Mouse (Mus musculus) olfactory bulb, adult 2 months (tissue): ENCODE measurements at regions not wholly inside any gene's neighbourhood (a gene's known extent, or its start where the extent isn't known, plus 50 kb on each side); places are given as distances from the start of the nearest gene placed in this dataset.

Experiments used
- H3K27ac ChIP-seq: fragments of 200-500 bp; 2 replicates; pipeline ENCODE4 v1.5.1; 2012; ENCODE audit warnings: low read depth, low read length; ENCODE audit not compliant: insufficient read depth
- H3K4me1 ChIP-seq: fragments of 200-500 bp; 2 replicates; pipeline ENCODE4 v1.6.1; 2012; ENCODE audit warnings: low read length; ENCODE audit not compliant: control insufficient read depth, insufficient read depth
- H3K4me3 ChIP-seq: fragments of 200-500 bp; 2 replicates; pipeline ENCODE4 v1.5.1; 2012; ENCODE audit warnings: mild to moderate bottlenecking, low read depth, low read length, moderate library complexity; ENCODE audit not compliant: insufficient read depth
- CTCF ChIP-seq: fragments of 200-500 bp; IDR thresholded peaks from 2 replicates; pipeline ENCODE4 v1.5.1; 2012; ENCODE audit warnings: low read depth, mild to moderate bottlenecking, low read length, moderate library complexity; ENCODE audit not compliant: insufficient read depth
- POLR2A ChIP-seq: fragments of 200-500 bp; IDR thresholded peaks from 2 replicates; pipeline ENCODE4 v1.6.1; 2012; ENCODE audit warnings: mild to moderate bottlenecking, low read depth, low read length, moderate library complexity; ENCODE audit not compliant: insufficient read depth
- WGBS: fragments of 180-500 bp; shearing (Covaris S2); methylation state at CpG from one replicate; pipeline ENCODE4 v1.1.7; 2018; 5-methylcytosine and 5-hydroxymethylcytosine counted together

DNA sequence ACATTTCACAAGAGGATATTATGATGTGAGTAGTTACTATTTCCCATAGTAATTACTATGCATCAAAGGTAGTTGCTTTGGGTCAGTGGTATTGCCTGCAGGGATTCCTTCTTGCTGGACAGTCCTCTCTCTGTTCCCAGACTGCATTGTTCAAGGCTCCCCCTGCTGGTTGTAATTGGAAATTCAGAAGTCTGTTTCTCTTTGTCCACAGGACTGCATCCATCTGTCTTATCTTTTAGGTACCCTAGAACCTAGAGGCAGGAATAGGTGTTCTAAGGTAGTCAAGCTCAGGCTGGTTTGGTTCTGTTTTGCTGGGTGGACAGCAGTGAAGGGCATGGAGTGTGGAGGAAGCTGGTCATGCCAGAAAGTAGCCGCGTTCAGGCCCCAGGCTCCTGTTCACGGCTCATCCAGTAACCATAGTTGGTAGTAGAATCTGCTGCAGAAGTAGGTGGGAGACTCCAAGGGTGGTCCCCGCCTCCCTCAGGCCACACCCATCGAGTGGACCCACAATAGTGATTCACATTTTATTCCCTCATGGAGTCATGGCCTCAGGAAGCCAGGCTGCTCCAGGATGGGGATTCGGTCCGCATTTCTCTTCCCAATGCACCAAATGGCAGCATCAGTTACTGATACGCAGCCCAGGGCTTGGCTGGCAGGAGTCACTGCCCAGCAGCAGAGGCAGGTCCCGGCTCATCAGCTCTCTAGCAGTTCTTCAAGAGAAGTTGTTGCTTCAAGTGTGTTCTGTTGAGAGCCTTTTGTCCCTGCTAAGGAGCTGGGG is 51.7 kb upstream of the Caprin1 start:
- TF ChIP-seq POLR2A = no peak
- 0 out of 2 replicates have a peak, but pooled peaks have one; percentile 7 for TF ChIP-seq CTCF

DNA sequence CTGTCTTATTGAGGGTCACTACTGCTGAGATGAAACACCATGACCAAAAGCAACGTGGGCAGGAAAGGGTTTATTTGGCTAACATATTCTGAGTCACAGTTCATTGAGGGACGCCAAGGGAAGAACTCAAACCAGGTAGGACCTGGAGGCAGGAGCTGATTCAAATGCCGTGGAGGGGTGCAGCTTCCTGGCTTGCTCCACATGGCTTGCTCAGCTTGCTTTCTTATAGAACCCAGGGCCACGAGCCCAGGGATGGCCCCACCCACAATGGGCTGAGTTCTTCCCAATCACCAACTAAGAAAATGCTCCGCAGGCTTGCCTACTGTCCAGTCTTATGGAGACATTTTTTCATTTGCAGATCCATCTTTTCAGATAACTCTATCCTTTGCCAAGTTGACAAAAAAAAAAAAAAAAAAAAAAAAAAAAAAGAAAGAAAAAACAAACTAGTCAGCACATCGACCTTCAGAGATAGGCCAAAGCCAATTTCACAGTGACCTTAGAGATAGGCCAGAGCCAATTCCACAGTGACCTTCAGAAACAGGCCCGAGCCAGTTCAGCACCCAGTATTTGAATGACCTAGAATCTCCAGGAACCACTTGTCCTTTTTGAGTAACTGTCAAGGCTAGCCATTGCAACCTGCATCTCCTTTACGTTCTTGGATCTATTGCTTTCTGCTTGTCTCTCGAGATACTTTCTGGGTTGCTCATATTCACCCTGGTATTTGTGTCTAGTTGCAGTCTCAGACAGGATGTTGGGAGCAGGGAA is 52.5 kb upstream of the Caprin1 start:
- WGBS = 89% methylated on average over 9 of the region's 9 CpGs
- TF ChIP-seq POLR2A (no peak), CTCF (no peak)
- Histone ChIP-seq H3K27ac (no peak overlapping the region), H3K4me3 (no peak overlapping the region), H3K4me1 (no peaks in the 10 kb centered on the region)

More for the DNA sequence above, 51.7 kb upstream of the Caprin1 start:
- Histone ChIP-seq H3K27ac (no peak overlapping the region), H3K4me1 (no peaks in the 10 kb centered on the region), H3K4me3 (no peak overlapping the region)
- 76% methylated on average over 9 of the region's 9 CpGs for WGBS

- TF ChIP-seq POLR2A = no peak
- TF ChIP-seq CTCF = no peak
- H3K27ac ChIP-seq = no peak overlapping the region
- no peak overlapping the region for H3K4me3 ChIP-seq
- H3K4me1 ChIP-seq = no peaks in the 10 kb centered on the region
- WGBS = 71% methylated on average over 5 of the region's 5 CpGs
These were observed 53.0 kb upstream of the Caprin1 start for GRCm38 (mm10) chr2:103850531-103850816.

DNA sequence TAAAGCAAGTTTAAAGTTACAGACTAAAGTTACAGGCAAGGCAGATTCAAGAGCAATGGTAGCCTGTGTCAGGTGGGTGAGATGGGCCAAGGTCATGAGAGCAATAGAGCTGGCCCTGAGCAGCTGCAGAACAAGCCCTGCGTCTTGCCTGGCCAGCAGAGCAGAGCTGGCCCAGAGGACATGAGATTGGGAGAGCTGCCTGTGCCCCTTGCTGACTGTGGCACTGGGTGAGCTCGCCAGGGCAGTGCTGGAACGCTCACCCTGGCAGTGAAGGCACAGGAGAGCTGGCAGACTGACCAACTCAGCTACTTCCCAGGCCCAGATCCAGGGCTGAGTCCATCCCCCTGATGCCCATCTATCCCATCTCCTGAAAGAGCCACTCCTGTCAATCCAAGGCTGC is 53.7 kb upstream of the Caprin1 start:
- 75% methylated on average over 3 of the region's 3 CpGs for WGBS
- Histone ChIP-seq H3K4me1 (no peaks in the 10 kb centered on the region), H3K4me3 (no peak overlapping the region), H3K27ac (no peak overlapping the region)
- no peak; the same call in 1 of the 2 replicates for TF ChIP-seq CTCF
- TF ChIP-seq POLR2A = no peak

DNA sequence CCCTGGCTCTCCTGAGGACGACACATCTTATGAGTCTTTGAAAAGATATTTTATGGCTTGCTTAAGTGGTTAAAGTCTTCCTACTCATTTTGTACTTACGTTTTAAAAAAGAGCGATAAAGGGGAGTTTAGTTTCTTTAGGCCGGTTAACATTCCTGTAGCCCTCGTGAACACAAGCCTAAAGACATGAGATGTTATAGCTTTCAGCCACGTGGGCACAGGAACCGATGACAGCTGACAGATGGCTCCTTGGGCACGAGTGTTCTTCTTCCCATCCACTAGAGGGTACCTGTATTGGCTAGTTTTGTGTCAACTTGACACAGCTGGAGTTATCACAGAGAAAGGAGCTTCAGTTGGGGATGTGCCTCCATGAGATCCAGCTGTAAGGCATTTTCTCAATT is 63.8 kb upstream of the Caprin1 start:
- Histone ChIP-seq H3K27ac (no peak overlapping the region), H3K4me3 (no peak overlapping the region), H3K4me1 (no peaks in the 10 kb centered on the region)
- TF ChIP-seq CTCF = no peak
- TF ChIP-seq POLR2A = no peak
- WGBS = 85% methylated on average over 8 of the region's 8 CpGs

GRCm38 (mm10) chr2:103864254-103864653 is 66.8 kb upstream of the Caprin1 start:
- H3K4me1 ChIP-seq = no peaks in the 10 kb centered on the region
- H3K27ac ChIP-seq = no peak overlapping the region
- WGBS = 77% methylated on average over 2 of the region's 2 CpGs
- H3K4me3 ChIP-seq = no peak overlapping the region
- no peak for TF ChIP-seq POLR2A
- no peak for TF ChIP-seq CTCF

DNA sequence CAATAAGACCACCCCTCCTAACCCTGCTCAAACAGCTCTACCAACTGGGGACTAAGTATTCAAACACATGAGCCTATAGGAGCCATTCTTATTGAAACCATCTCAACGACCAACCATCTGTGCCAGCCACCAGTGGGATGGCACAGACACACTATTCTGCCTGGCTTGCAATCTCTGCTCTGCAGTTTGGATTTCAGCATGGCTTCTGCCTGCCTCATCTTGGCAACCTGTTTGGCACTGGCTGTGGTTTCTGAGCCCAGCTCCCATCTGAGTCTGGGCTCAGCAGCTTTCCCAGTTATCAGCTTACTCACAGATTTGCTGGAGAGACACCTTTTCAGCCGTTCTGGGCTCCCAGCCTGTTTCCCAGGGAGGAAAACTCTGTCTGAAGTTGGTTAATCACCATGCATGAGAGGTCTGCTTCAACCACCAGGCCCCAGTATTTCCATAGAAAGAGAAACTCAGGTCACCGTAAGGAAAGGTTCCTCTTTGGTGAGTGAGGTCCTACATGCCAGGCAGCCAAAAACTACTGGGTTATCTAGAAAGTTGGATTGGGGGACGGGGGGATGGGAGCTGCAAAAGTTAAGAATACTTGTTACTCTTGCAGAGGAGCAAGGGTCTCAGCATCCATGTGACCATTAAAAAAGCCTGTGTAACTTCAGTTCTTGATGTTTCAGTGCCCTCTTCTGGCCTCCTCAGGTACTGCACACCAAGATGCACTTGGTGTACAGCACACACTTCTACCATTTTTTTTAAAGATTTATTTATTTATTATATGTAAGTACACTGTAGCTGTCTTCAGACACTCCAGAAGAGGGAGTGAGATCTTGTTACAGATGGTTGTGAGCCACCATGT is 68.1 kb upstream of the Caprin1 start:
- TF ChIP-seq POLR2A (no peak), CTCF (no peak)
- 79% methylated on average over 4 of the region's 4 CpGs for WGBS
- no peaks in the 10 kb centered on the region for H3K4me1 ChIP-seq

DNA sequence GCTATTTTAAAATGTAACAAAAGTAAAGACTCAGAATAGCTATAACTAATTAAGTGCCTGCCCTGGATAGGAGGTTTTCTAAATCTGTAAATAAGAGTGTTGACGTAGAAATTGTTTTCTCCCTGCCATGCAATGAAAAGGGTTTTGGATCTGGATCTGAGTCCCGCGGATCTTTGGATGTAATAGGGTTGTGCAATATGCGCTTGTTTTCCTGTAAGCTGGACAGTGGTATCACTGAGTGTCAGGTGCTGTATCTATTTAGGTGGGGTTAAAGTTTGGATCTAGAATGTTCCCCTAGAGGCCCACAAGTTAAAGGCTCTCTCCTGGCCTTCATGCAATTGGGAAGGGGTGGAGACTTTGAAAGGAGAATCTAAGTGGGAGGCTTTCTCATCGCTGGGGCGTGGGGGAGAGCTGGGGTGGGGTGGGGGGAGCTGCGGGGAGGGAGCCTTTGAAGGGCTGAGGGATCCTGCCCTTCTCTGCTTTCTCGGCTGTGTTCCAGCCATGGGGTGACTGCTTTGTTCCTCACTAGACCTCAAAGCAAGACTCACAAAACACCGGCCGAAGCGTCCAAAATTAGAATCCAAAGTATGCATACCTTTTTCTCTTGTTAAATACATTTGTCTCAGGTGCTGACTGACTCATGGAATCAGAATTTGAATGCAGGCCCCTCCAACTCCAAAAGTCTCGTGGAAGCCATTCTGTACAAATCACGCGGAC is 70.0 kb upstream of the Caprin1 start:
- no peak for TF ChIP-seq POLR2A
- no peak for TF ChIP-seq CTCF
- H3K27ac ChIP-seq = no peak overlapping the region
- no peaks in the 10 kb centered on the region for H3K4me1 ChIP-seq
- 65% methylated on average over 14 of the region's 14 CpGs for WGBS
- no peak overlapping the region for H3K4me3 ChIP-seq

More for the DNA sequence above, 68.1 kb upstream of the Caprin1 start:
- no peak overlapping the region for H3K27ac ChIP-seq
- H3K4me3 ChIP-seq = no peak overlapping the region

DNA sequence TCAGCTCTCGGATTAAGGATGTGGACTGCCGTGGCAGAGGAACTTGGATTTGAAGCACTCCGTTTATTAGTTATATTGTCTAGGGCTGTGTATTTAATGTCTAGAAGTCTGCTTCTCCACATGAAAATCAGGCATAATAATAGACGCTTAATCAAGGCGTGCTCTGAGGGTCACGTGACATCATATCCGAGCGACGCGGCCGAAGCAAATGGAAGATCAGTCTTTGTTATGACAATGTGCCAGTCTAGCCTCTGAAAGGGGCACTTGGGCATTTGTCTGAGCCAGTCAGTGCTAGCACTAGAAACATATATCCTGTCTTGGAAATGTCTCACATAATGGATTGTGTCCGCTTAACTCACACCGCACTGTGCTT is 70.5 kb upstream of the Caprin1 start:
- no peak for TF ChIP-seq POLR2A
- no peak for TF ChIP-seq CTCF
- 88% methylated on average over 13 of the region's 13 CpGs for WGBS
- Histone ChIP-seq H3K4me1 (no peaks in the 10 kb centered on the region), H3K27ac (no peak overlapping the region), H3K4me3 (no peak overlapping the region)
